Mouse (Mus musculus): ENCODE measurements around the gene Hist2h3c2.

DNA sequence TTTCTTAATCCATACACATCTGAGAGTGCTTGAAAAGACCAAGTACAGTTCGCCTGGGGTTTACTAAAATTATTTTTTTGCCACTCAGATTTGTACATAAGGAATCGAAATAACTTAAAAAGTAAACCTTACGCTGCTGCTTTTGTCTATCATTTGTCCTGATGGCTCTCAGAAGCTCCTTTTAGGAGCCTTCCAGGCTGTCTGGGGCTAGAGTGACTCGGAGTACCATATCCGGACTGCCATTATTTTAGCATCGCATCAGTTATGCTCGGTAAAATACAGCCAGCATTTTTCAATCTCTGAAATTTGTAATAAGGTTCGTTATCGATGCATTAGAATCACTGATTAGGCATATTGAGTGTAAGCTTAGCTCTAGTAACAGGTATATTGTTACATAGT is 1.9 kb upstream of the Hist2h3c2 start:
- no peak for TF ChIP-seq CTCF (IDR thresholded peaks at IDR 0.05; ENCODE audit: low read depth)
- no peak for TF ChIP-seq EP300 (IDR thresholded peaks at IDR 0.05; ENCODE audit: low read depth)
